Mouse (Mus musculus): Measurements from ENCODE around the gene Eea1.
"Not testable (repeated sequence)": the region's sequence is repeated elsewhere in the genome, so short reads cannot be mapped to it uniquely, and the experiment has no call there.

Eea1 gene

DNA sequence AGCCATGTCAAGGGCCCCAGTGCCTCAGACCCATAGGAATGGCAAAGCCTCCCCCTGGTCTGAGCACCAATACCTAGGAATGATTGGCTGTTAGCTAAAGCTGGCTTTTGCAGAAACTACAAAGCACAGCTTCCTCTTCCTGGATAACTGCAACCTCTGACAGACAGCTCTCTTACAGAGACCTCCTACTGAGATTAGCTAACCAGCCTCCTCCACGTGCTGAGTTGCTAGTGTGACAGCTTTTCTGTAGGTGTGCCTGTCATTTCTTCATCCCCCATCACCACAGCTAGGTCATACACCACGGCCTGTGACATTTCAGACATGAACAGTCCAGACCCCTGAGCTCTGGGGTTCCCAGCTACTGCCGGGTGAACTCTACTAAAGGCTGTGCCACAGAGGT lies 126.9 kb downstream of the Eea1 start:
- no peak for DNase-seq (ENCODE audit: low spot score)

DNA sequence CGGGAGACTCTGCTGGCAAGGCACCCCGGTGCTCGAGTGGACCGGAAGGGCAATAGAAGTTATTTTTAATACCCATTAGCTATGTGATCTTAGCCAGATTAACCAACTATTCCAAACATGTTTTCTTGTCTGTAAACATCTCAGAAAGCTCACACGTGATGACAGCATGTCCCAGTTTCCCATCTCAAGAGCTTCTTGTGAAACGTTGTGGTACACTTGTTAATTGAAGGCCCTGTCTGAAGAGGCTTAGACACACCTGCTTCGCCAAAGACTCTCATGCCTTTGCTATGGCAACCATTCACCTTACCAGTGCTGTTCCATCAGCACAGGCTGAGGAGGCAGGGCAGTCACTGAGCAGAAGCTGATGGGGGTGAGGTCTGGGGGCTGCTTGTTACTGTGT lies 133.9 kb downstream of the Eea1 start:
- DNase-seq (ENCODE audit: low spot score), result no peak

- no peak for DNase-seq (ENCODE audit: low spot score)
These were observed 135.0 kb downstream of the Eea1 start for GRCm38 (mm10) chr10:96075403-96075802.

GRCm38 (mm10) chr10:96075880-96076279 lies 135.4 kb downstream of the Eea1 start:
- DNase-seq (ENCODE audit: low spot score), result peak; percentile 29

- no peak for DNase-seq (ENCODE audit: low spot score)
These were observed 136.0 kb downstream of the Eea1 start for GRCm38 (mm10) chr10:96076461-96076860.

- not testable (repeated sequence) for DNase-seq (ENCODE audit: low spot score)
These were observed 137.1 kb downstream of the Eea1 start for GRCm38 (mm10) chr10:96077480-96078066.

GRCm38 (mm10) chr10:96079823-96080222 lies 139.4 kb downstream of the Eea1 start:
- no peak for DNase-seq (ENCODE audit: low spot score)

- no peak for DNase-seq (ENCODE audit: low spot score)
These were observed 140.3 kb downstream of the Eea1 start for GRCm38 (mm10) chr10:96080440-96081381.

- no peak for DNase-seq (ENCODE audit: low spot score)
These were observed 141.8 kb downstream of the Eea1 start for GRCm38 (mm10) chr10:96082203-96082602.

- no peak for DNase-seq (ENCODE audit: low spot score)
These were observed 149.3 kb downstream of the Eea1 start for GRCm38 (mm10) chr10:96089744-96090143.

DNA sequence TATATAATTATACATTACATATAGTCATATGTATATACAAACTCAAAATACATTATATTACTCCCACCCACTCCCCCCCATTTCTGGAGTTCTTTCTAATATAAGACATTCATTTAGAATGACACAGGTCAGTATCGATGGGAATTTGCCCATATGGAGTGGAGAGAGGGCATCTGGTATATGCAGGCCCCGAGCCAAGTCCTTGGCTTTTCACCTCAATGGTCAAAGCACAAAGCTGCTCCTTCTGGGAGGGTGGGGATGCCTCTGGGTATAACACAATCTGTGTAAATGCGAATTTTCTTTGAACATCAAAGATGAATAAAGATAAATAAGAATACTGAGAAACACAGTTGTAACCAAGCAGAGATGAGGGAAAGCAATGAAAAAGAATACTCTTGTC lies 149.9 kb downstream of the Eea1 start:
- DNase-seq (ENCODE audit: low spot score), result no peak

GRCm38 (mm10) chr10:96093890-96094531 lies 153.6 kb downstream of the Eea1 start:
- no peak for DNase-seq (ENCODE audit: low spot score)

GRCm38 (mm10) chr10:96094559-96094958 lies 154.1 kb downstream of the Eea1 start:
- no peak for DNase-seq (ENCODE audit: low spot score)

All from layer of hippocampus, adult 11-12 months (tissue).